Mouse (Mus musculus): ENCODE data around the gene Dus2.

Dus2 gene

DNA sequence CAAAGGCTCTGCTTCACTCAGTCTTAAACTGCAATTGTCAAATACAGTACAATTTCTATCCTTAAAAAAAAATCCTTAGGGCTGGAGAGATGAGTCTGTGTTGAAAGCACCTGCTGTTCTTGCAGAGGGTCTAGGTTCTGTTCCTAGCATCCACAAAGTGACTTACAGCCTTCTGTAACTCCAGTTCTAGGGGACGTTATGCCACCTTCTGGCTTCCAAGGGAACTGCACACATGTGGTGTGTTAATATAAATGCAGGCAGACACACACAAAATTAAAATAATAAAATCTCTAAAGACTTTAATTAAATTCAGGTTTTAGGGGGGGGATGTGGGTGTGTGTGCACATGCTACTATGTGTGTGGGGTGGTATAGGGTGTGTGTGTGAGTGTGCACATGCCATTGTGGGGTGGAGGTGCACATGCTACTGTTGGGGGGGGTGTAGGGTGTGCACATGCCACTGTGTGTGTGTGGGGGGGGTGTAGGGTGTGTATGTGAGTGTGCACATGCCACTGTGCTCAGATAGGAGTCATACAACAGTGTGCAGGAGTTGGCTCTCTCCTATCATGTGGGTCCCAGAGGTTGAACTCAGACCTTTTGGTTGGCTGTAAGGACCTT lies 86.4 kb downstream of the Dus2 start:
- DNase-seq = no peak

DNA sequence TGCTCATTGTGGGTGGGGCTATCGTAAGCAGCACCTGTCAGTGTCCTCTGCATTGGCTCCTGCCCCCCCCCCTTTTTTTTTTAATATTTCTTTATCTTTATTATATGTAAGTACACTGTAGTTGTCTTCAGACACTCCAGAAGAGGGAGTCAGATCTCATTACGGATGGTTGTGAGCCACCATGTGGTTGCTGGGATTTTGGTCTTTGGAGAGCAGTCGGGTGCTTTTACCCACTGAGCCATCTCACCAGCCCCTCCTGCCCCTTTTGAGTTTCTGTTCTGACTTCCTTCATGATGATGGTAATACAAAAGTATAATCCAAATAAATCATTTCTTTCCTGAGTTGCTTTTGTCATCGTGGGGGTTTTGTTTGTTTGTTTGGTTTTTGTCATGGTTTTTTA lies 111.2 kb downstream of the Dus2 start:
- DNase-seq = no peak

All from lung, postnatal 4 days (tissue).